Mouse (Mus musculus) frontal cortex, postnatal 10 days (tissue): Measurements from ENCODE around the gene Them7.

ENCODE experiments used
- DNase-seq, 2 experiments: peaks; one replicate each; pipeline ENCODE4 v3.0.0; 2022; ENCODE audit warnings: low spot score in 2 of 2, mixed read lengths in 1 of 2

The Them7 gene

DNA sequence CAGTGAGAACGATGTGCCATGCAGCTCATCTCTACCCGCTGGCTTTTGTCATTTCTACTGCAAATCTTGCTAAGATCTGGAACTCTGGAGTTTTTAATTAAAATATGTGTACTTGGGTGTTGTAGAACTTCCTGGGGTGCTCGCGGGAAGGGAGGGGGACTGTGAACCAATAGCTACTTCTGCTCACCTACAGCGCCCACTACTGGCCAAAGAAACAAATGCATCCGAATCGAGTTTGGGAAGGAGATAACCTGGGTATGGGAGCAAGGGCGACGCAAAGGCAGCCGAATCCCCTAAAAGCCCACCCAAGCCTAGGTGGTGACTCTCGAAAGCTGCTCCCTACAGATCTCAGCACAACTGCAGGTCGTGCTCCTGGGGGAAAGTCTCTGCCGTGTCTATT lies 87.3 kb downstream of the Them7 start:
- no peak for DNase-seq

DNA sequence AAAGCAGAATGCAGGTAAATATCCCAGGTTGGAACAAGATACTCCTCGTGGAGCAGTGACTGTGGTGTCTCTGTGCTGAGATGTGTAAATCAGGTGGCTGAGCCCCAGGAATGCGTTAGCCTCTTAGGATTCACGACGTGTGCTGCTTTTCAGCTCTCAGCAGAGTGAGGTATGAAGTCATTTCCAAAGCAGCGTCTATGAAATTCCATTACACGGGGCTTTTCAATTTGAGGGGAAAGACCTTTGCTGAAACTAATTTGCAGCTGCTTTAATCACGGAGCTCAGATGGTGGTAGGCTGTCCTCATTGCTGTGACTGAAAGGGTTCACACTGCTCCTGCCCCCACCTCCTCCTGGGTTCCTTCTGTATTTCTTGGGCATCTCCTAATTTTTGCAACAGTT lies 87.9 kb downstream of the Them7 start:
- DNase-seq, result no peak

DNA sequence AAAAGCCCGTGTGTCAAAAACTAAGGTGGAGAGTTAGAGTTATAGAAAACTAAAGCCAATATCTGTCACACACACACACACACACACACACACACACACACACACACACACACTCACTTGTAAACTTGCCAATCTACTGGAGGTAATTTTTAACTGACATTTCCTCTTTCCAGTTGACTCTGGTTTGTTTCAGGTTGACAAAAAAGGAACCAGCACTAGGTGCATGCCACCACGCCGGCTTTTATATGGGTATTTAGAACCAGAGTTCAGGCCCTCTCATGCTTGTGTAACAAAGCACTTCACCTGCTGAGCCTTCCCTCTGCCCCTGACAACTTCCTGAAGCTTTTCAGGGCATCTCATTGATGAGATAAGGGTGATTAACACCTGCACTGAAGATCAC lies 89.0 kb downstream of the Them7 start:
- DNase-seq, result no peak

DNA sequence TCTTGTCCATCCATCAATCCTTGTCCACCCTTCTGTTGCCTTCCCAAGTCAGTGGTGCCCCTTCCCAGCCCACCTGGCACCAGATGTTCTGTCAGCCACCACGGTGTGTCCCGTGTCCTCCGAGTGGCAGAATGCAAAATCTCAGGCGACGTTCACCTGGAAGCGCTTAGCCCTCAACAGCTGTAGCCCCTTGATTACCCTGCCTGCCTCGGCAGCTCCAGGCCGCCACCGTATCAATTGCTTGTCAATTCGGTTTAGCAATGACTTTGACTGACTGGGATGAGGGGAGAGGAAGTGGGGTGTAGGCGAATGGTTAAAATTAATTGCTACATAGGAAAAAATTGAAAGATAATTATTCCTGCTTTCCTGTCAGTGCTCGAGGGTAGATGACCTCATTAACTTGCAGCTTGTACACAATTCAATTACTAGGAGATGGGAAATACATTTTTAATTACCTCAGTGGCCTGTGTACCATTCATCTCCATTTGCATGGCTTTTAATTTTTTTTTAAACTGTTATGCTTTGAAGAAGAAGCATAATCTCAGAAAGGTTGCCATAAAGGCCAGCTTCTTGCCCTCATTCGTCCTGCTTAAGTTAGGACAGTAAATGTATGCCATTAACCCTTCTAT lies 93.5 kb downstream of the Them7 start:
- DNase-seq, result no peak

DNA sequence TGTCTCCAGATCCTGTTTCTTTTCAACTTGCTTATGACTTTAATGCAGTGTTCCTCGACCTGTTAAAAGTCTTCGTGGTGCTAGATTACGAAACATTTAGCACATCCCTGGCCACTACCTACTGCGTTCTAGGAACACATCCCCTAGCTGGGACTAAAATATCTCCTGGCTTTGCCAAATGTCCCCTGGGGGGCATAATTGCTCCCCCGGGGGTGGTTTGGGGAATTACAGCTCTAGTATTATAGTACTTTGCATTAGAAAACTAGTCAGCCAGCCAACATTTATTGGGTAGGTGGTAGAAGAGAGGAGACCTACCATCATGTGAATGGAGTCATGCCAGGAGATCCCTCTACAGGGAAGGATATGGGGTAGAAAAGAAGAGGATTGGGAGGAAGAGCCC lies 101.9 kb downstream of the Them7 start:
- DNase-seq, result no peak

DNA sequence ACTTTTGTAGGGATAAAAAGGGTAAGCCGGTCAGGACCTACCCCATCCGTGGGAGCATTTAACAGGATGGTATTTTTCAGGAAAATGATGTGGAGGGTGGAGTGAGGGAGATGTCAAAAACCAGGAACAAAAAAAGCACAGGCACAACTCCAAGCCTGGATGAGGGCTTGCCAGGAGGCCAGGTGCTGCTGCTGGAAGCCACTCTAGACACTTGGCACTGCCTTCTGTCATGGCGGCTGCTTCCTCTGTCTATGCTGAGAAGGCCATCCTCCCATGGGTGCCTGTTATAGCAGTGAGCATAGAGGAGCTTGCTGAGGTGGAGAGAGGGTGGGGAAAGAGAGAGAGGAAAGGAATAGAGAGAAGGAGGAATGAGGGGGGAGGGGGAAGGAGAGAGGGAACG lies 105.9 kb downstream of the Them7 start:
- no peak for DNase-seq

DNA sequence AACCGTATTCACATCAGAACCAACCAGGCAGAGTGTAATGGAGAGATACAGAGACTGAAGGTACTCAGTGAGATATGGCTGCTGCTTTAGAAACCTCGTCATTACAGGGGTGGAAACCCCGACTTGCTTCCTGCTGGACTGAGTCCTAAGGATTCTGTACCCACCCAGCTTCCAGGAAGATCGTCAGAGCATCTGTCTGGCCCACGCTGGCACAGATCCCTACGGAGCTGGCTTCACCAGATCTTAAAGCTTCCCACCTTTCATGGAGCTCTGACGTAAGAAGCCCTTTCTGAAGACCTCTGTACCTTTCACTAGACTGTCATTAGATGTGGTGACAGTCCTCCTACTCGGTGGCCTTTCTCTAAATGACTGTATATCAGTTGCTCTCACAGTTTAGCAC lies 109.0 kb downstream of the Them7 start:
- no peak for DNase-seq

DNA sequence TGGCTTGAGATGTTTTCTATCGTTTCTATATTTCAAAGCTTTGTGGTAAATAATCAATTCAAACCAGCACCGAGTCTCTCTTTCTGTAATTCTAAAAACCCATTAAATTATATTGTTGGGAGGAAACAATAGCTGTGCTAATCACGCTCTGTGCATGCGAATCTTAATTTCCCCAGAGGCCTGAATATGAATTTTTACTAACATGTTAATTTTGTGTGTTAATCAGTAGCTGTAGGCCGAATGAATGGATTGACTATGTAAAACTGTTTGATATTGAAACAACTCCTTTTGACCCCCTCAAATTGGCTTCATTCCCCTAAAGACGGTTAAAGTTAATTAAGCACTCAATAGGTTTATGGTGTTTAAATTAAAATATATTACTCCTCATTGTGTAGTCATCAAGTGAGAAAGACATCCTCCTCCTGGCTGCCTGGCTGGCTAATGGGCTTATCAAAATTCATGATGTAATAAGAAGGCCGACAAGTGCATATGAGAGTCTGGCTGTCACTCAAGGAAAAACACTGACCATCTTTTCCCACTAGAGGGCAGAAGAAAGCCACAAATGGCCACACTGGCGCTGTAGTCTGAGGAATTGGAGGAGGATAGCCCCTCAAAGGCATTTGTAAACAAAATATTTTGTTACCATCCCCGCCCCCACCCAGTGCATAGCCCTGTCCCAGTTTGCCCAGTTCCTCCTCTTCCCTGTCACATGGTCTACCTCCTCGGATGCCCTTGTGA lies 110.0 kb downstream of the Them7 start:
- DNase-seq, result peak; percentile 20 to 55

DNA sequence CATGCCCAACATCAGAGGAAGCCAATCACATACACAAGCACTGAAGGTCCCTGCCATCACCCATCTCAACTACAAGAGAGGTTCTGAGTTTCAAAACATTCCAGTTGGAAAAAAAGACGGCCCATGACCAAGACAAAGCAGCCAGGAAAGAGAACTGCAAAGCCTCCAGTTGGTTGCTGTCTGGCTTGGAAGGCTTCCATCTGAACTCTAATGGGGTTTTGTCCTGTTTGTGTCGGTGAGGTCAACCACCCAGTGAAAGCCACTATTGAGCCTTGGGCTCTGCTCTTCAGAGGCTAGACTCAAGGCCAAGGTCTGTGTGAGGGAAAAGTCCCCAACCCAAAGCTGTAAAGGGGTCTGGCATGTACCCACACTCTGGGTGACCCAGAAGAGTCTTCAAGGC lies 111.5 kb downstream of the Them7 start:
- no peak for DNase-seq

DNA sequence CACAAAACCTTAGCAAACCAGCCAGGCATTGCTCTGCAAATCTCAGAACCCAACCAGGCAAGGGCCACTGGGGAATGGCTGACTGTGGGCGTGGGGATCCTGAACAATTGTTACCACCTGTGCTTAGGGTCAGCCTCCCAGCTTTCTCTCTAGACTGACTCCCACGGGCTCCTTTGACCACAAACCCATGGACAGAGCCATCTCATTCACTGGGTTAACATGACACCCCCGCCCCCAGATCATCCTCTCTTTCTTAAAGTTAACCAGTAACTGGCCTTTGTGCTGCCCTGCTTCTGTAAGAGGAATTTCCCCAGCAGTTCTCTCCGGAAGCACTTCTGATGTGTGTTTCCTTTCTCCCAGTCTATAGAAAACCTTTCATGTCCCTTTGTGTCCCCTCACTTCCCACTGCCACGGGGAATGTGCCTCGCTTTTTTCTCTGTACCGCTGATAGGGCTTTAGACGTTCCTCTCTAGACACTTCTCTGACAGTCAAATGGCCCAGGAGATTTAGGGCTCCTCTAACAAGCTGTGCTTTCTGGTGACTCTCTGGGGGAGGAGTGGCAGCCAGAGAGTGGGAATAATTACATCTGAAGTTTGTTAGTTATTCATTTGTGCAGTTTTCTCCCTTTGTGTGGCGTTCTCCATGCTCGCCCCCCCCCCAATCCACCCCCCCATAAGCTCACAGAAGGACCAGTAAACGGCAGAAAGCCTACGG lies 112.4 kb downstream of the Them7 start:
- no peak for DNase-seq

DNA sequence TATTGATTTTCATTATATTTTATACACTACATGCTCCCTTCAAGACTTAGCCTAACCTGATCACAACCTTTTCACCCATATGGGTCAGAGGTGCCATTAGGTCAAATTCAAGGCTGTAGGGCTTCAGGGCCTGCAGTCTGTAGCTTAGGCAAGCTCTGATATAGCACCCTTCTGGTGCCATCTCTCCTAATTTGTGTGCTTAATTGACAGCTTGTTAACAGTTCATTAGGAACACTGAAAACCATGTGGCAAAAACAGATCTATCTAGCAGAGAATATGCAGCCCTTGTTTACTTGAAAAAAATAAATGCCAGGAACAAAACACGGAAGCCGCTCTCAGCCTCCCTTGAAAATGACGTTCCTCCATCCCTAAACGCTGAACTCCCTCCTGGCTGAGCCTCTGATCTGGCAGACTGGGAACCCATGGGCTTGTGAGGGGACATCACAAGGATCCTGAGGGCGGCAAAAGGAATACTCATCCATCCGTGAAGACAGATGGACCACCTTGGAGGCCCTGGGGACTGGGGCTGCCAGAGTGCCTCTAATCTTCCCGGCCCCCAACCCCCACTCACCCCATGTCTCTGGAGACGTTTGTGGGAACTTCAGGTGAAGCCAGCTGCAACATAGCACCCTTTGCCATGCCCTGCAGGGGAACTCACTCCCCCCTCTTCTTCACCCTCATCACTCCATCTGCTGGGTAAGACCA lies 113.2 kb downstream of the Them7 start:
- DNase-seq, result no peak

DNA sequence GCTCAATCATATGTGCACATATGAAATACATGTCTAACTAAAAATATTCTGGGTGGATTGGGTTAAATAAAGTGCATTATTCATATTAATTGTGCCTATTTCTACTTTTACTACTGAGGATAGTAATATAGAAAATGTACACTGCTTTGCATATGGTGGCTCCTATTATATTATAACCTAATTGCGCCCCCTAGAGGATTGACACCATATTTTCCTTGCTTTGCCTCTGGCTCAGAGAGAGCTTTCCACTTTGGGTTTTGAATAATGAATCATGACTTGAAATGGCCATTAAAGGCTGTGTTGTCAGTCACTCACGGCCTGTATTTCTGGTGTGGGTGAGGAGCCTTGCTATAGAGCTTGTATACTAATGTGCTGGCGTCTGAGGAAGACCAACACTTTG lies 115.9 kb downstream of the Them7 start:
- DNase-seq, result no peak

DNA sequence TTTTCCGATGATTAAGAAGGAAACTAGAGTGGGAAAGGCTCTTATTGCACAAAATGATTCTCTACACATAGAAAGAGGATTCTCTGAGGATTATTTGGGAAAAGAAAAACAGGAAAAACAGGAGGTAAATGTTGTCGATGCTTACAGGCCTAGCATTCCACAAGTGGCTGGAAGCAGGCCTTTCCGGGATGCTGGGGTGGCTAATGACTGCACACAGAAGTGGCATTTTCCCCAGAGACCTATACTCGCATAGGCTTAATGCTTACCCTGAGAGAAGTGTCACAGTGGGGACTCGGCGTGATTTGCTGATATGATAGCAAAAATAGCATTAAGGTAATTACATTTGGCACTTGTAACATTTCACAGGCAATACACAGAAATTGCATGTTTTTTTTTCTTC lies 124.8 kb downstream of the Them7 start:
- DNase-seq, result no peak

DNA sequence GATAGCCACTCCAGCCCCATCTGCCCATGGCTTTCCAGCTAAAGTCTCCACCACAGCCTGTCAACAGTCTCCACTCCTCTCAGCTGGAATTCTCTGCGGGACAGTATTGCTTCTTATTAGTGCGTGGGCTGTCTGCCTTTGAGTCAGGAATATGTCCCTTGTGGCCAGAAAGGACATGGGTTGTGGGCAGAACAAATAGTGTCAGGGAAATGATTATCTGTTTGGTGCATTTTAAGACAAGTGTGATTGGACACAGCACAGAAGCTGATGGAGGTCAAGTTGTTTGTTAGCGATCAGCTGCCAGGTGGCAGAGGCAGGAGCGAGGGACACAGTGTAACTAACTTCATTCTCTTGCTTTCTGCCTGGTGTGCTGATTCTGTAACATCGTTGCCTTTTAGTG lies 132.7 kb downstream of the Them7 start:
- no peak for DNase-seq

DNA sequence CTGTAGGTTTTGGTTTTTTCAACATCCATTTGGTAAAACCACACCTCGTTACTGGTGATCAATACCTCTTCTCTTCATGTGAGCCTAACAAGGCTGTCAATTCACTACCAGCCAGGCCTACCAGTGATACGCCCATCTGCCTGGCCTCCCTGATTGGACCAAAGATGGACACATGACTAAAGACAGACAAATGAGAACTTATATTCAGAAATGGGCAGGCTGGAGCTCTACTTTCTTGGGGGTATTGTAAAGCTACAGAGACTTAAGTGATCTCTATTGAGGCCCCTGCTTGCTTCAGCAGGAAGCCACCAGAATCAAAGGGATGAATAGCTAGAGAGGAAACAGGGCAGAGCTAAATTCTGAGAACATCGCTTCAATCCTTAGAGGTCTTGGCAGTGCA lies 133.9 kb downstream of the Them7 start:
- DNase-seq, result no peak

DNA sequence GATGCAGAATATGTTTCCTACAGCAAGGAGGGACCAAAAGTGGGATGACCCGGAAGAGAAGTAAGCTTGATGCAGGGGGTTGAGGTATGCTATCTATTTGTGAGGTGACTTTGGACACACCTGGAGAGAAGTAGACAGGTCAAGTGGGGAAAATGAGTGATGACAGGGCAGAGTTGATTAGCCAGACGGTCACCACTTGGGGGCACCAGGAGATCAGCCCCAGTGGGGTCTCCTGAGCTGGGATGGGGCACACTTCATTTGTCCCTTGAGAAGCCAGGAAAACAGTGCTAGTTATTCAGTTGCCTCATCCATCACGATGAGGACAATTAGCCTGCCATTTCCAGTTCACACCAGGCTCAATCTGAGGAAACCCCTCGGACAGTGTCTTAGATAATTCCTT lies 143.5 kb downstream of the Them7 start:
- DNase-seq, result no peak

DNA sequence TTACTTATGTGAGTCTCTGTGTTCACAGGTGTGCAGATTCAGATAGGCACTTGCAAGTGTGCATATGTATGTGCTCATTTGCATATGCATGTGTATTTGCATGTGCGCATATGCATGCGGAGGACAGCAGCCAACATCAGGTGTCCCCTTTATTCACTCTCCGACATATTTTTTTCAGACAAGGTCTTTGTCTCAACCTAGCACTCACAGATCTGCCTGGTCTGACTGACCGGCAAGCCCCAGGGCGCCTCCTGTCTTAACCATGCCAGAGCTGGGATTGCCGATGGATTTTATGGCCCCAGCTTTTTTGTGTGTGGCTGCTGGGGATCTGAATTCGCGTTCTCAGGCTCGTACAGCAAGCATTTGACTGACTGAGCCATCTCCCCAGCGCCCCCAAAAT lies 146.1 kb downstream of the Them7 start:
- no peak for DNase-seq

DNA sequence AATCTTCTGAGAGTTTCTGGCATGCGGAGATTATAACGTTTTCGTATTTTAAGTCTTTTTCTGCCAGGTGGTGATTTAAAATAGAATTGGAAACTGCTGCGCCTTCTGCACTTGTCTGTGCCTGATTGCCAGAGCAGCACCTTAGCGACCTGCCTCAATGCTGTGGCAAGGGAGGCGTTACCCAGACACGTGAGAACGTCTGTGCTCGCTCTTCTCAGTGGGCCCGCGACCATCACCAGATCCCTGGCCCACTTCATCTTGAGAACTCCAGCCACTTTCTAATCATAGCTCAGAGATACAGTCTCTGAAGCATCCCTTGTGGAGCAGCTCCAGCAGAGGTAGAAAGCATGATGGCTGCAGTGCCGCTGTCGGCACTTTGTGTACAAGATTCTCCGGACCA lies 146.6 kb downstream of the Them7 start:
- no peak for DNase-seq

DNA sequence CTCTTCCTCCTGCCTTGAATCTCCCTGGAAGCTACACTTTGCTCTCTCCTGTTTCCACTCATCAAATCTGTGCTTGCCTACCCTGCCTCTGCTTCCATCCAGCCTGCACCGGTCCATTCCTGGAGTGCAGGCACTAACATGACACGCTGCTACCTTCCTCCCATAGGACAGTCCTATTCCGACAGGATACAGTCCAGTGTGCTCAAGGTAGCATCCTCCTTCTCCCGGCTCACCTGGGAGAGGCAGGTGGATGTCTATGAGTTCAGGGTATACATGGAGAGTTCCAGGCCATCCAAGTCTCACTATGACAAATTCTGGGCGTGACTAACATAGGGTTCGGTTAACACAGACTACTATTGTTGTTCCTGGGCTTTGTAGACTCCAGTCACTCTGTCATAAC lies 148.0 kb downstream of the Them7 start:
- DNase-seq, result no peak

DNA sequence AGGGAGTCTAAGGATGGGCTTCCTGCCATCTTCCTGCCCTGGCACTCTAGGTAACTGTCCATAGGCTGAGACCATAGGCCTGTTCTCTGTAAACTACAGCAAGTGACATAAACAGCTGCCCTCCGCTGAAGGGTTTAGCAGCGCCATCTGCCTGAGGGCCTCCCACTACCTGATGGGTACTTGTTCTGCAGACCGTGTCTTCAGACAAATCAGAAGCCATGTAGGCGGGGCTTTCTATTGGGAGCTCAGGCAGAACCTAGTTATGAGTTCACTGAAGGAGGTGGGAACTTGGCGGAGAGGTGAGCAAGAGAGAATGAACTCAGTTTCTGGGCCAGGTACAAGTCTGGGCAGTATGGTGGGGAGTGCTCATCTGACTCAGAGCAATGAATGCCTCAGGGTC lies 148.6 kb downstream of the Them7 start:
- DNase-seq, result no peak

DNA sequence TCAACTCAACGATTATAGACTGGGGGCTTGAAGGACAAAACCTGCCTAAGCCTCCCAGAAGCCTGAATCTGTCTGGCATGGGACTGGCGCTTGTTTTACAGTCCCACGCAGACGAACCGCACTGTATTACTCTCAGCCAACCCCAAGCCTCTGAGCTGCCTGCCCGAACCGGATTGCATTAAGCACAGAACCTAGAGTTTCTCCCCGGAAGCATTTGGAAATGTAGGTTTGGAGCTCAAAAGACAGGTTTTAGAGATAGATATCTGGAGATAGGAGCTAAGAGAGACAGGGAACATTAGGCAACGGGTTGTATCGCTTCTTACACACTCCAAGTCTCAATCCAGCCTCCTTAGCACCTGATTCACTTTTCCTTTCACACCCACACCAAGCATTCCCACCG lies 149.5 kb downstream of the Them7 start:
- DNase-seq, result no peak

DNA sequence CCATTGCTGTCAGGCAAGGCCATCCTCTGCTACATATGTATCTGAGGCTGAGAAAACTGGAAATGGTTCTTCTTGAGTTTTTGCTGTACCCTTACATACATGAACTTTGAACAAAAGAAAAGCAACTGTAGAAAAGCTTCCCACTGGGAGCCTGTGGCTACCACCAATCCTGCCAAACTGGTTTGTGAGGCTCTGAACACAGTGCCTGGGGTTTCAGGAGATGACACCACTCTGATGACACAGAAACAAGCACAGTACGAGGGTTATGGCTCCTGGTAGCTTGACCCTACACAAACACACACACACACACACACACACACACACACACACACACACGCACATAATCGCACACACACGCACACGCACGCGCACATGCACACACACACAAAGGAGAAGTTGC lies 151.1 kb downstream of the Them7 start:
- DNase-seq, result no peak

DNA sequence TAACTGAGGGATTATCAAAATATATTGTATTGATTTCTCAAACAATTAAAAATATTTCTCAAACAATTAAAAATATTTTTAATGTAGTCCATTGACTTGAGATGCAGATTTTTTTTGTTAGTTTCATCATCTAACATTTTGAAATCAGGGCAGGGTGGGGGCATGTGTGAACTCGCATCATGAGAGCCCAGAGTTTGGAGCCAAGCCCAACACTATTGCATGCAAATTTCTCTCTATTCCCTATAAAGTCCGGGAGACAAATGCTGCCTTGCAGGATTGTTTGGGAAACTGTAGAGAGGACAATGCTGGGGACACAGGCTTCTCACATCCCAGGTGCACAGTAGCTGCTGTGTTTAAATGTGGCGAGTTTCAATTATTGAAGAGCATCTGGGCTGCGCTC lies 151.6 kb downstream of the Them7 start:
- DNase-seq, result no peak
